In the genomic region with DNA sequence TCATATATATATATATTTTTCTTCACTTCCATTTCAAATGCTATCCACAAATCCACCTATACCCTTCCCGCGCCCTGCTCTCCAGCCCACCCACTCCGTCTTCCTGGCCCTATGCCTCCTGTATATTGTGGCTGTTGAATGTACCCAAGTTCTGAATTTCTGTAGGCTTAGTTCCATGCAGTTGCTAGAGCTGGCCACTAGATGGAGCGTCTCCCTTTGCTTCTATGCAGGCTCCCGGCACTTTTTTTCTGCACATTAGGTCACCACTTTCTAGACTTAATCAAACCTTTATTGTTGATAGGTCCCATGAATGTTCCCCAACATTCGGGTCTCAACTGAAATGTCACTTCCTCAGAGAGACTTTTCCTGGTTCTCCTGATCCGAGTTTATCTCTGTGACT, we compare ENCODE assay signal across 8 mouse cellular contexts. TPM values are rescaled to one million over a fixed set of nuclear protein-coding genes. Genes with fewer than 3 reads are reported as not detected.
DNase-seq lines count a peak whose midpoint lies in the region; ATAC-seq and TF ChIP-seq lines count a peak whose summit lies in the region.

No protein-coding gene starts in this region.

- no peaks in the 10 kb centered on the region for H3K27me3 ChIP-seq in intestine, embryonic 14.5 days (replicated peaks; ENCODE audit: control insufficient read depth, insufficient read depth, low read length)
- no peaks in the 10 kb centered on the region for H3K27me3 ChIP-seq in intestine, embryonic 15.5 days (replicated peaks)
- H3K27me3 ChIP-seq in E14TG2a.4 (ENCODE audit: insufficient read depth, low read length), result peaks cover 23% of the 10 kb centered on the region
- H3K27me3 ChIP-seq in embryonic facial prominence, embryonic 14.5 days (replicated peaks; ENCODE audit: control insufficient read depth, insufficient read depth, low read length), result 0 out of 2 replicates have a peak, but pooled peaks cover 4% of the 10 kb centered on the region

- H3K27ac ChIP-seq in intestine, embryonic 14.5 days (ENCODE audit: low read depth), result no peak overlapping the region
- H3K27ac ChIP-seq in intestine, embryonic 15.5 days, result no peak overlapping the region
- H3K27ac ChIP-seq in bone marrow, adult 2 months (ENCODE audit: control insufficient read depth, insufficient read depth, low read depth, low read length, poor library complexity), result no peak overlapping the region
- H3K27ac ChIP-seq in embryonic facial prominence, embryonic 14.5 days (replicated peaks; ENCODE audit: low read depth, low read length), result no peak overlapping the region

- no peaks in the 10 kb centered on the region for H3K36me3 ChIP-seq in intestine, embryonic 14.5 days (ENCODE audit: control insufficient read depth, insufficient read depth, low read length)
- H3K36me3 ChIP-seq in intestine, embryonic 15.5 days, result no peaks in the 10 kb centered on the region
- no peaks in the 10 kb centered on the region for H3K36me3 ChIP-seq in E14TG2a.4 (ENCODE audit: insufficient read depth, low read length)
- no peaks in the 10 kb centered on the region for H3K36me3 ChIP-seq in embryonic facial prominence, embryonic 14.5 days (ENCODE audit: control insufficient read depth, insufficient read depth, low read length)

- peak; percentile 94 for TF ChIP-seq CTCF in E14TG2a.4 (conservative IDR thresholded peaks at IDR 0.05; ENCODE audit: low read length)
- peak; percentile 52; the same call in 1 of the 2 replicates for TF ChIP-seq CTCF in bone marrow, adult 2 months (IDR thresholded peaks at IDR 0.05; ENCODE audit: control insufficient read depth, insufficient read depth, low read length)

- 26% methylated on average over 7 of the region's 7 CpGs for WGBS in intestine, embryonic 14.5 days
- WGBS in intestine, embryonic 15.5 days, result 24% methylated on average over 7 of the region's 7 CpGs
- 13% methylated on average over 7 of the region's 7 CpGs for WGBS in bone marrow, adult 2 months
- WGBS in embryonic facial prominence, embryonic 14.5 days, result 15% methylated on average over 7 of the region's 7 CpGs

- no peak overlapping the region for H3K4me2 ChIP-seq in intestine, embryonic 14.5 days (ENCODE audit: low read length)
- no peak overlapping the region for H3K4me2 ChIP-seq in intestine, embryonic 15.5 days (replicated peaks)
- H3K4me2 ChIP-seq in embryonic facial prominence, embryonic 14.5 days (ENCODE audit: low read depth, low read length), result no peak overlapping the region

- TF ChIP-seq POLR2A in bone marrow, adult 2 months (IDR thresholded peaks at IDR 0.05; ENCODE audit: borderline replicate concordance, control insufficient read depth, low read depth, low read length), result no peak

- H3K4me1 ChIP-seq in intestine, embryonic 14.5 days (replicated peaks; ENCODE audit: control insufficient read depth, insufficient read depth, low read length), result no peaks in the 10 kb centered on the region
- H3K4me1 ChIP-seq in intestine, embryonic 15.5 days (replicated peaks), result no peaks in the 10 kb centered on the region
- no peaks in the 10 kb centered on the region for H3K4me1 ChIP-seq in E14TG2a.4 (replicated peaks; ENCODE audit: low read depth, low read length)
- H3K4me1 ChIP-seq in bone marrow, adult 2 months (ENCODE audit: control insufficient read depth, insufficient read depth, low read length), result no peaks in the 10 kb centered on the region
- H3K4me1 ChIP-seq in embryonic facial prominence, embryonic 14.5 days (ENCODE audit: control insufficient read depth, insufficient read depth, low read length), result no peaks in the 10 kb centered on the region

- no peak overlapping the region for H3K9ac ChIP-seq in intestine, embryonic 14.5 days (ENCODE audit: low read length)
- no peak overlapping the region for H3K9ac ChIP-seq in intestine, embryonic 15.5 days
- H3K9ac ChIP-seq in embryonic facial prominence, embryonic 14.5 days (ENCODE audit: low read depth, low read length), result no peak overlapping the region

- DNase-seq in intestine, embryonic 14.5 days (ENCODE audit: low spot score), result peak; percentile 65
- peak; percentile 83 for DNase-seq in embryonic facial prominence, embryonic 14.5 days (ENCODE audit: low spot score)
- DNase-seq in left cerebral cortex, adult 11 months (ENCODE audit: low spot score), result peak; percentile 47
- peak; percentile 55 for DNase-seq in naive thymus-derived CD4-positive, alpha-beta T cell, adult 2 months (ENCODE audit: low read depth)
- DNase-seq in spleen, postnatal 4 days (ENCODE audit: low spot score in 2 of 2), result no peak

- no peak overlapping the region for H3K4me3 ChIP-seq in intestine, embryonic 14.5 days (ENCODE audit: low read depth, low read length)
- H3K4me3 ChIP-seq in intestine, embryonic 15.5 days (replicated peaks), result no peak overlapping the region
- H3K4me3 ChIP-seq in E14TG2a.4 (replicated peaks; ENCODE audit: low read length), result no peak overlapping the region
- no peak overlapping the region for H3K4me3 ChIP-seq in bone marrow, adult 2 months (replicated peaks; ENCODE audit: control insufficient read depth, low read depth, low read length)
- H3K4me3 ChIP-seq in embryonic facial prominence, embryonic 14.5 days (ENCODE audit: low read depth, low read length), result no peak overlapping the region

- H3K9me3 ChIP-seq in intestine, embryonic 14.5 days (ENCODE audit: control insufficient read depth, low read length), result no peaks in the 10 kb centered on the region
- H3K9me3 ChIP-seq in intestine, embryonic 15.5 days, result no peaks in the 10 kb centered on the region
- H3K9me3 ChIP-seq in E14TG2a.4 (ENCODE audit: low read length), result no peaks in the 10 kb centered on the region
- no peaks in the 10 kb centered on the region for H3K9me3 ChIP-seq in embryonic facial prominence, embryonic 14.5 days (ENCODE audit: control insufficient read depth, low read length)

- ATAC-seq in intestine, embryonic 14.5 days (replicated peaks; ENCODE audit: low FRiP score, low TSS enrichment, low read depth), result no peak
- ATAC-seq in intestine, embryonic 15.5 days, result no peak
- ATAC-seq in embryonic facial prominence, embryonic 14.5 days (ENCODE audit: low read depth), result no peak

RNA-seq across cellular contexts. Expression of gene Cacng5, which starts 55.6 kb away (rescaled TPM):
- 0.43 and 0.55 TPM in 2 replicates for polyA plus RNA-seq in intestine, embryonic 14.5 days (2014; fragmentation: Nextera tagmentation; extraction: Ambion mirVana)
- 0.63 and 0.76 TPM in 2 replicates for polyA plus RNA-seq in intestine, embryonic 15.5 days (2015; fragmentation: Nextera tagmentation; extraction: Ambion mirVana)
- not detected in 2 replicates for polyA plus RNA-seq in bone marrow, adult 2 months (2011; ENCODE audit: insufficient read depth, insufficient read length, low replicate concordance, missing spikeins)
- polyA plus RNA-seq in embryonic facial prominence, embryonic 14.5 days (2014; fragmentation: Nextera tagmentation; extraction: Ambion mirVana), result 0.95 and 1.2 TPM in 2 replicates

Comparison
In these comparisons a context has a peak if more than half of its experiments do, and no peak if none do; other contexts are left out.
1. DNase-seq: peak in intestine, embryonic 14.5 days (single experiment), embryonic facial prominence, embryonic 14.5 days (single experiment), left cerebral cortex, adult 11 months (single experiment) and naive thymus-derived CD4-positive, alpha-beta T cell, adult 2 months (single experiment); none in spleen, postnatal 4 days (0 of 2).